Mouse (Mus musculus) adrenal gland, adult 2 months (tissue): ENCODE measurements around the gene Slc25a47. TPM values are rescaled to one million over a fixed set of nuclear protein-coding genes. Genes with fewer than 3 reads are reported as not detected.
A peak's percentile ranks its signal among the peaks of the same experiment; 100 is the strongest.

ENCODE experiments used
- DNase-seq: peaks from one replicate; pipeline ENCODE4 v3.0.0; 2021
- long read RNA-seq: library from polyadenylated mRNA; stranded (forward); transcript quantifications from one replicate; pipeline ENCODE4 v2.0.0, GENCODE M21; 2021
- polyA plus RNA-seq: library from polyadenylated mRNA; depleted of rRNA; stranded (reverse); fragments of >200 nt; gene quantifications from 2 replicates; pipeline ENCODE4 v1.2.3, GENCODE M21; 2012; rRNA removed
- total RNA-seq, 2 experiments: library from RNA; stranded (reverse); gene quantifications; 2 replicates each; pipeline ENCODE4 v1.2.3; 2021

Slc25a47 gene
- 10 to 100 TPM in 1 of 2 experiments, 1 to 10 TPM in 1; 8.4 to 12.2 TPM for total RNA-seq
- 16.6 TPM in 2 replicates for polyA plus RNA-seq
- long read RNA-seq, partial matches to known transcripts: 1 of 1 reads
- long read RNA-seq, other reads (novel, unspliced or antisense): 0 of 1 reads

DNA sequence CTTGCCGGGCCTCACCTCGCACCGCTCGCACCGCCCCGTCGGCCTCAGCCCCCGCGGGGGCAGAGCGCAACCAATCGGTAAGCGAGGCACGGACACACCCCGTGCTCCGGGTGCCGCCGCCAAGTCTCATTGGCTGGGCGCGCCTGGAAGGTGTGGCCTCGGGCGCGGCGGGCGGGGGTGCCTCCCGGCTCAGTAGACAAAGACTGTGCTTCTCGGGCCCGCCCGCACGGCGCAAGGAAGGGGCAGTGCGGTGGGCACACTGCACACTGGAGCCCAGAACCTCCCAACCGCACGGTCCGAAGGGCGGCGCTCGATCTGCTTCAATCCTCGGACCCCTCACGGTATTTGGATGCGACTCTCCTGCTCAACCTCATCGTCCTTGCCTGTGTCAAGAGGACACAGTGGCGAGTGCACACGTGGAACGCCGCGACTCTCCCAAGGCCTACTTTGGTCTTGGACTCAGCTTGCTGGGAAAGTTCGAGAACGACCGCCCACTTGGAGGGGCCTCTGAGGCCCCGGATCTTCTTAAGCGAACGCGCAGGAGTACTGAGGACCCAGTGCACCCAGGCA, at the start of gene Slc25a47, which contains the start of gene Slc25a29:
TSS of gene Slc25a47 (plus strand) at position 207 of the 570 bp plus-strand sequence.
TSS of gene Slc25a29 (minus strand) at position 44 of the 570 bp plus-strand sequence.
- peak; percentile 99 for DNase-seq

DNA sequence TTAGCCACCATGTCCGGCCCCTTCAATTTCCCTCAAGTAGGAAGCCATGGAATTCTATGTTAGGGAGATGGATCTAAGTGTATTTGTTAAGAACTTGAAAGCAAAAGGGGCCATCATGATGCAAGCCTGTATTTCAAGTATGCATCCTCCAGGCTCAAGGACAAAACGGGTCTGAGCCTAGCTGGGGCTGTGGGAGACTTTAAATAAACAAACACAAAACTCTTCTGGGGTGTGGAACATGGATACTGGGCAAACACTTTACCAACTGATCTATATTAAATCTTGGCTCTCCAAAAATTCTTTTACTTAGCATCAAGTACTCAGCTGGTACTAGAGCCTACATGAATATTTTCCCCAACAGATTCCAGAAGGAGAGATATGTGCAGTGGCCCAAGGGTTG, 48.5 kb upstream of the Slc25a47 start:
- no peak for DNase-seq

DNA sequence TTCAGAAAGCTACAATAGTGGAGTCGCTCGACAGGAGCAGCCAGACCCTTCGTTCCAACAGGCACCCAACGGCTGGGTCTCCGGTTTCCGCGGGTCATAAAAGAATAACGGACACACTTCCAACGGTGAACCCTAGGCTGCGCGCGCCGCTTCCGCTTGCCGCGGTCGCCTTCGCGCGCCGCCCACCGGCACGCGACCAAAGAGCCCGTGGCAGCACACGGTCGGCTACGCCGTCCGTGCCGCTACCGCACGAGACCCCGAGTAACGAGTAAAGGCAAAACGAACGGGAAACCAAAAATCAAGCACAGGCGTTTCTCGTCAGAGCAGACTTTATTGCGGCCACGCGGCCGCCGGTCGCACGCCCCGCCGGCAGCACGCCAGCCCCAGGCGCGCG, 43.7 kb upstream of the Slc25a47 start:
- peak; percentile 85 for DNase-seq

DNA sequence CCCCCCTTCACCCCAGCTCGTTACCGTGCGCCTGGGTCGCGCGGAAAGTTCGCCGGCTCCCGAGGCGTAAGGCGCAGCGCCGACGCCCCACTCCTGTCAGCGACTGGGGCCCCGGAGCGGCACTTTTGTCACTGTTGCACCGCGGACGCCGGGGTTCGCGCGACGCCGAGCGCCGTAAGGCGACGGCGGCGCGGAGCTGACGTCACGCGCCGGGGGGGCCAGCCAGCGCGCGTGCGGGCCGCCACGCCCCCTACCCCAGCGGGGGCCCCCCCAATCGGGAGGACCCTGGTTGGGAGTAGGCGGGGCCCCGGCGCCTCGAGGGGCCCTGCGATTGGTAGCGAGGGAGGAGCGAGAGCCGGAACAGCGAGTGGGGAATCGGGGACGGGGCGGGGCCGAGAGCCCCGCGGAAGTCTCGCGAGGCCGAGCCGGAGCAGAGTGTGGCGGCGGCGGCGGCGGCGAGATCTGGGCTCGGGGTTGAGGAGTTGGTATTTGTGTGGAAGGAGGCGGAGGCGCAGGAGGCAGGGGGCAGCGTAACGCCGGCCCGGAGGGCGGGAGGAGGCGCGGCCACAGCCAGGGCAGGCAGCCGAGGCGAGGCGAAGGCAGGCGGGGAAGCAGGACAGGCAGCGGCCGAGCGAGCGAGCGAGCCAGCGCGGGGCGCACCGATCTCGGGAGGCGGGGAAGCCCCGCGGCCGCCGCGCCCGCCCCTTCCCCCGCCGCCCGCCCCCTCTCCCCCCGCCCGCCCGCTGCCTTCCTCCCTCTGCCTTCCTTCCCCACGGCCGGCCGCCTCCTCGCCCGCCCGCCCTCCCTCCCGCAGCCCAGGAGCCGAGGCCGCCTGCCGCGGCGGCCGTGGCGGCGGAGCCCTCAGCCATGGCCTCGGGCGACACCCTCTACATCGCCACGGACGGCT, 43.0 kb upstream of the Slc25a47 start, which contains the start of gene Yy1:
TSS of gene Yy1 (plus strand) at position 428 of the 907 bp plus-strand sequence.
- peak; percentile 99 for DNase-seq

GRCm38 (mm10) chr12:108793453-108793941, 42.3 kb upstream of the Slc25a47 start:
- peak; percentile 57 for DNase-seq

- DNase-seq: peak; percentile 91
These were observed 41.7 kb upstream of the Slc25a47 start for GRCm38 (mm10) chr12:108794078-108794711.

DNA sequence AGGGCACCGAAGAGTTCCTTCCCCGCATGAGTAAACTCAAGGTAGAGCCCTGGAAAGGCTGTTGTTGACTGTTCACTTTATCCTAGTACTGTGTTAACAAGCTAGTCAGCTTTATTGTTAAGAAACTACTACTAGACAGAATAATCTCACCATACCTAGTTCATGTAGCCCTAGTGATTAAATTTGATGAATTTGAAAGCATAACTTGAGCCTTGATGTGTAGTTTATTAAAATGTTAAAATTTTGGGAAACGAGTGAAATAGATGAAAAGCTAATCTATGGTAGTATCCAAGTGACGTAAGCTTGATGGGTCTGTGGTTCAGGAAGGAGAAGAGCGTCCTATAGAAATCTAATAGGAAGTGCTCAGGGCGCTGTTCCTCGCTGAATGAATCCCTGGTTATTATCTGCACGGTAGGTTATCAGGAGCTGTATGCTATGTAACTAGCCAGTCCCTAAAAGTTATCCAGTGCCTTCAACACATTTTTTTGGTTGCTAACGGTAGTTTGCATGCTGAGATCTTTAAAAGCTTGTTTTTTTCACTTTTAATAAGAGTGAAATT, 40.8 kb upstream of the Slc25a47 start:
- no peak for DNase-seq

- DNase-seq: no peak
These were observed 34.2 kb upstream of the Slc25a47 start for GRCm38 (mm10) chr12:108801613-108802012.

GRCm38 (mm10) chr12:108804388-108804787, 31.5 kb upstream of the Slc25a47 start:
- no peak for DNase-seq

- peak; percentile 83 for DNase-seq
These were observed 27.4 kb upstream of the Slc25a47 start for GRCm38 (mm10) chr12:108808465-108808864.

DNA sequence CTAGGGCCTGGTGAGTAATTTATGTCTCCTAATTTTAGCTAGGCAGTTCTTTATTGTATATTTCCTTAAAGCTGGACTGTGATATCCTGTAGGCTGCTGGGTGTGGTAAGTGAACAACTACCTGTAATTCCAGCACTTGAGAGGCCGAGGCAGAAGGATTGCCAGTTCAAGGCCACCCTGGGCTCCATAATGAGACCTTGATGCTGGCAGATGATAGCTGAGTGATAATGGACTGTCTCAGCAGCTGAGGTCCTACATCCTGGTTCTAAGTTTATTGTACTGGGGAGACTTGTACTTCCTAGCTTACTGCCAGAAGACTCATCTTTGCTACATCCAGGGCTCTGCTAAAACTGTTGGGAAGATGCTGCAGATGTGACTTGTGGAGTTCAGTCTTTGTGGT, 26.1 kb upstream of the Slc25a47 start:
- peak; percentile 45 for DNase-seq

DNA sequence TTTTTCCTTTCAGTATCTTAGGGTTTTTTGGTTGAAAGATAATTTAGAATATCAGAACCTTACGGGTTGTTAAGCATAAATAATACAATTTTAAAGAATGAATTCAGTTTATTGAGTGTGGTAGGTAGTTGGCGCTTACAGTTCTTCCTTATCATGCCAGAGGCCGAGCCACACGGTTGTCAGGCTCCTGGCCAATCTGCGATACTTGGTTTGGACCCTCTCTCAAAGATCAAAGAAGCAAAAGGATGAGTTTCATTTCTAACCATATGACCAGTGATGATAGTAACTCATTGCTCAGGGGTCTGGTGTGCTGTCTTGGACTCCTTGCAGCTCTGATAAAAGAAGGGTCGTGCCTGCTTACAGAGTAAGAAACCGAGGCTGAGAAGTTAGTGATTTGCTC, 25.5 kb upstream of the Slc25a47 start:
- no peak for DNase-seq

GRCm38 (mm10) chr12:108811133-108811532, 24.7 kb upstream of the Slc25a47 start:
- DNase-seq: peak; percentile 45

GRCm38 (mm10) chr12:108812463-108812862, 23.4 kb upstream of the Slc25a47 start:
- no peak for DNase-seq

GRCm38 (mm10) chr12:108814470-108814869, 21.4 kb upstream of the Slc25a47 start:
- no peak for DNase-seq

DNA sequence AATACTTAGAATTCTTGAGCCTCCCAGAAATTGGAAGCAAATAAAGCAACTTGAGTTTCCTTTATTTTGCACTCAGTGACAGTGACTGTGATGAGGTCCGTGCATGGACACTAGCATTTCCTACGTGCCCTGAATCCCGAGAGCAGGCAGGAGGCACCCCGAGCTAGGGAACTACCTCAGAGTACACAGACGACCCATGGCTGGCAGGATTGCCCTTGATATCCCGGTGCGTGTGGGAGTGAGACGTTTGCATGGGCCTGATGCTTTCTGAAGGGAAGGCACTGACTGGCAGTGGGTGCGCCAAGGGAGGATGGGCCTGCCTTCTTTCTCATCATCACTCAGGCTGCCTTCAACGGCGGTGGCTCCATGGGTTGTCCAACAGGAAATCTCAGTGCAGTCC, 19.3 kb upstream of the Slc25a47 start:
- no peak for DNase-seq

- DNase-seq: no peak
These were observed 15.4 kb upstream of the Slc25a47 start for GRCm38 (mm10) chr12:108820461-108820860.

DNA sequence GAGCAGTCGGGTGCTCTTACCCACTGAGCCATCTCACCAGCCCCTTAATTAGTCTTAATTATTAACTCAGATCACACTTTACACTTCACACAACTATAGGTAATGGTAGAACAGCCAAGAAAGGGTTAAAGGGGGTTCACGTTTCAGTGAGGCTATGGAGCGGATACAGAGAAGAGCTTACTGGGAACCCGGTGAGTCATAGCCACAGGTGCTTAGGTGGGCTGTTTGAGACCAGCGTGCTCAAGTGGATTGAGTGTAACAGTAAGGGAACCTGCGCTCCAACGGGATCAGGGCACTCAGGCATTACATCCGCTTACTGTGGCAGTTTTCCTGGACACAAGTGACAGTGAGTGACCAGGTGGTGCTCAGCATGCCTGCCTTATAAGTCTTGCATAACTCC, 12.8 kb upstream of the Slc25a47 start:
- DNase-seq: no peak

DNA sequence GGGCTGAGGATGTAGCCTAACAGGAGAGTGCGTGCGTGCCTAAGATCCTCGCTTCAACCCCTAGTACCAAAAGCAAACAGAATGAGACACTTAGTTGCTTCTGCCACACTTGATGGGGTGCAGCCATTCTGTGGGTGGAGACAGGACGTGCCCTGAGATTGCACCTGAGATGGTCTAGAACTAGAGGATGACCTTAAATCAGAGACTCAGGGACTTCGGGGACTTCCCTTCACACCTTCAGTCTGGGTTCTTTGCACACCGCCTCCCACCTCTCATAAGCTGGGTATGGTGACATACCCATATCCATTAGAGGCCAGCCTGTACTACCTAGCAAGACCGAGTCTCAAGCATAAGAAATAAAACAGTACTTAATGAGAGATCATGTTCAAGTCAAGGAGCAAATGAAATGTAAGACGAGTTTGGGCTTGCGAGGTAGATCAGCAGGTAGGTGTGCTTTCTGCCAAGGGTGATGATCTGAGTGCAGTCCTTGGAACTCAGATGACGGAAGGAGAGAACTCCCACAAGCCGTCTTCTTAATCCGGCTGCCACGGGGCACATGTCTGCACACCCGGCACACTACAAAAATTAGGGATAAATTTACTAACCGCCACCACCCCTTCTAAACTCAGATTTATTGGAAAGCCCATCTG, 11.5 kb upstream of the Slc25a47 start:
- DNase-seq: no peak

- DNase-seq: no peak
These were observed 10.2 kb upstream of the Slc25a47 start for GRCm38 (mm10) chr12:108825561-108826224.
